Mouse (Mus musculus): Measurements from ENCODE around the gene Rabepk.

- TF ChIP-seq CTCF (IDR thresholded peaks at IDR 0.05; ENCODE audit: extremely low read depth, insufficient read depth, low read length) (no peak), POLR2A (IDR thresholded peaks at IDR 0.05; ENCODE audit: extremely low read depth, insufficient read depth, low read length) (no peak)
Measured at GRCm38 (mm10) chr2:34770951-34771350, 28.8 kb downstream of the Rabepk start.

Measured in cortical plate, adult 2 months (tissue).